Mouse (Mus musculus): Measurements from ENCODE around the gene Cblb.
A peak's percentile ranks its signal among the peaks of the same experiment; 100 is the strongest.

The Cblb gene

DNA sequence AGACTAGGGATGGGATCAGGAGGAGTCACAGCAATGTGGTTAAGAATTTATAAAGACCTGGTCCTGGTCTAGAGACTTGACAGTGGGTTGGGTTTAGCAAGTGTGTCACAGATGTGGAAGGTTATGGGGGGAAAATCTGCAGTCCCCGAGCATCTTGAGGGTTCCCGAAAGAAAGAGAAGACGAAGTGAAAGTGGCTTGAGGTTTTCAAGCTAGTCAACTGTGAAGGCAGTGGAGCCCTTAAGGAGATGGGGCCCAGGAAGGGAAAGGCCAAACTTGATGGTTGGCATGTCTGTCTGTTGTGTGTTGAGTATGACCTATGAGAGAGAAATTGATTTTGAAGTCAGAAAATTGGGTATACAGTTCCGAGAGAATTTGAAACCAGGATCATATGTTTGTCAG, 7.3 kb downstream of the Cblb start:
- DNase-seq (ENCODE audit: inconsistent ontology term): no peak

- DNase-seq (ENCODE audit: inconsistent ontology term): no peak
These were observed 7.8 kb downstream of the Cblb start for GRCm38 (mm10) chr16:52038821-52039220.

- no peak for DNase-seq (ENCODE audit: inconsistent ontology term)
These were observed 9.9 kb downstream of the Cblb start for GRCm38 (mm10) chr16:52040937-52041336.

DNA sequence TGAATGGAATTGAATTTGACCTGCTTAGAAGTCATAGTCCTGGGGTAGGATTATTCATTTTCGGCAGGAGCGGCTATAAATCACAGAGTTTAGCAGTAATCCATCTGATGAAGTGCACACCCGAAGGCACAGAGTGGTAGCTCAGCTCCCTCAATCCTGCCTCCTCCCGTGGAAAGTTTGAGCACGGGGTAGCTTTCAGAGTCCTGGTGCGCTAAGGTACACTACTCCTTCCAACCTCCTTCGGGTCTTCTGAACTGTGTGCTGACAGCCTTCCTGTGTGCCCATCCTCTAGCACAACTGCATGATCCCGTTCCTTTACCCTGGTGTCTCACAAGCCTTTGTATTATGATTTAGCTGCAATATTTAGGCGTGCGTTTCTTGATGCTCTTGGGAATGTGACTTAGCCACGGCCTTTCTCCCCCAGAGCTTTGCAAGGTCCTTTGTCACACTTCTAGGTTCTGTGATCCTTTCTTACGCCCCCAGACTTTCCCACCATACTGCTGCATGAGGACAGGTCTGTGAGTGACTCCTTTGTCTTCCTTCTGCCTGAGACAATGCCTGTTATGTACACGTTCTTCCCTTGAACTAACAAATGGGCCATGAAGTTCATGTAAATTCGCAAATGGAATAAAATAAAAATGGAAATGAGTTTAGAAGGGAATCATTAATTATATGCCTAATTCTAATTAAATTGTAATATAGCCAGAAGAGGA, 11.8 kb downstream of the Cblb start:
- no peak for DNase-seq (ENCODE audit: inconsistent ontology term)

DNA sequence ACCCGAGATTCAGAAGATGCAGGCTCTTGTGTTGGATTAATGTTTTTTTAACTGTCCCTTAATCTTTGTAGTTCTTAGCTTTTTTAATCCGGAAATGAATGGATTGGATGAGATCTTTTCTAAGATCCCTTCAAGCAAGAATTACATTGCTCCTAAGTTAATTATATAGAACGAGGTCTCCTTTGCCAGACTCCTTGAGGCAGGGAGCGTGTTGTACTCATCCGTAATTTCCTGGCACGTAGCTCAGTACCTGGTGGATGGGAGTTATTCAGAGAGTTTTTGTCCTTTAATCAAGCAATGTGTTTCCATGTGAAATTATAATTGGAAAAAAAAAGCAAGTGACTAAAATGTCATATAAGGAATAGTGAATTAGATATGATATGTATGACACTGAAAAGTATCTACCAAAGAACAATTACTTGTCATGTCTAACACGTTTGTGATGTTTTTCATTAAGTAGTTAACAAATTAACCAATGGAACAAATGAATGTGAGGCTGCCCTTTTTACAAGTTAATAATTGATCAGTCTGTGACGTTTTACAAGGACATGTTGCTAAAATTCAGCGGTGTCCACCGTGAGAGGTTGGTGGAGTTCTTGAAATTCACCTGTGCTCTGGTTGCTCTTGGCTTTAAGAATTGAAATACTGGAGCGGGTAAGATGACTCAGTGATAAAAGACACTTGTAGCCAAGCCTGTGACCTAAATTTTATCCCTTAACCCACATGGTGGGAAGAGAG, 12.5 kb downstream of the Cblb start:
- DNase-seq (ENCODE audit: inconsistent ontology term): no peak

- no peak for DNase-seq (ENCODE audit: inconsistent ontology term)
These were observed 13.5 kb downstream of the Cblb start for GRCm38 (mm10) chr16:52044518-52044917.

DNA sequence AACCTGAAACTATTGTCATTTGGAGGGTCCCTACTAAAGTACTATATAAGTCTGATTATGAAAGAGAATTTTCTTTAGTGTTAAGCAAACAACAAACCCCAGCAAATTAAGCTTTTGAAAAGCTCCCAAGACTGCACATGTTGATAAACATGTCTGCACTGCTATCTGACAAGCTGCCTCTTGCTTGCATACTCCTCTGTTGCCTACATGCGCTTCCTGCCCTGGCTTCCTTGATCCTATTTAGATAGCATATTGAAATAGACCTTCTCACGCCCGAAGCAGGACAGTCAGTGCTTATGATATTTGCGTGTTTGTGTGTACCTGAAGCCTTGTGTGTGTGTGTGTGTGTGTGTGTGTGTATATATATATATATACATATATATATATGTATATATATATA, 14.0 kb downstream of the Cblb start:
- DNase-seq (ENCODE audit: inconsistent ontology term): no peak

DNA sequence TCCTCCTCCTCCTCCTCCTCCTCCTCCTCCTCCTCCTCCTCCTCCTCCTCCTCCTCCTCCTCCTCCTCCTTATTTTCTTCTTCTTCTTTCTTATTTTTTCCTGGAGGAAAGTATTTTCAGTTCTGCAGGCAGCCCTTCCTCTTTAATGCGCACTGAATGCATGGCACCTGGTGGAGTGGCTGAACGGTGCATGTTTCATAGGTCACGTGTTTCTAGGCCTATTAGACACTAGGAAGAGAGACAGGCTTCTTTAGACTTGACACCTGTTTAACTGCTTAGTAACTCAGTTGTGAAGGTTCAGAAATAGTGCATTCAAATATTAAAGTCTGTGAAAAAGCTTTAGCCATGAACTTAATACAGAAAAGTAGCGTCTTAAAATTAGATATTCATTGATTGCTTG, 15.4 kb downstream of the Cblb start:
- no peak for DNase-seq (ENCODE audit: inconsistent ontology term)

- DNase-seq (ENCODE audit: inconsistent ontology term): no peak
These were observed 20.1 kb downstream of the Cblb start for GRCm38 (mm10) chr16:52051106-52051505.

DNA sequence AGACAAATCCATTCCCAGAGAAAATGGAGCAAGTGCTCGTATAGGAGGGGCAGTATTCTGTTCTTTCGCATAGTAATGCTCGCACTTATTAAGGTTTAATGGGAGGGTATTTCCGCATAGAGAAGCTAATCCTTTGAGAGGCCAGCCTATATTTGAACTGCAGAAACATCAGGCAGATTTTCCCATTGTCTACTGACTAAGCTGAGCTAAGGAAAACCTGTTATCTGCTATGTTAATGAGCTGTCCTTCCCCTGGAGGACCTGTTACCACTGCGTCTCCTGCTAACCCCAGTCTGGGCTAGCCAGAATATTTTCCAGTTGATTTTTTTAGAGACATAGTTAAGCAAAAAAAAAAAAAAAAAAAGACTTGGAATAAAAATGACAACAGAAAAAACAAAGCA, 21.7 kb downstream of the Cblb start:
- no peak for DNase-seq (ENCODE audit: inconsistent ontology term)

- DNase-seq (ENCODE audit: inconsistent ontology term): no peak
These were observed 24.2 kb downstream of the Cblb start for GRCm38 (mm10) chr16:52055236-52055635.

DNA sequence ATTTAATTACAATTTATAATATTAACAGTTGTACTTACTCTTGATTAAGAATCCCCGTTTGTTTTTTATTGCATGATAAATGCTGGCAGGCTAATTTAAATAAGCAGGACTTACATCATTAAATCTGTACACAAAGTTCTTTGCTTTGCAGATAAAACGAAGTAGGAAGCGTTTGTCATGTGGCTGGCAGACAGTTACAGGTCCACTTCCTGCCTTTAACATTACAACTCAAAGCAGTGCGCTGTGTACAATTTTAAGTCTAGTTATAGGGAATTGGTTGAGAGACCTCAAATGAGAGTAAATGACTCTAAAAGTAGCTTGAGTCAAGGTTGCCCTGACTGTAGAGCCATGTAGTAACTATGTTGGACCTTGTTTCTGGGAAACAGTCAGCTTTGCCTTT, 25.1 kb downstream of the Cblb start:
- no peak for DNase-seq (ENCODE audit: inconsistent ontology term)

- no peak for DNase-seq (ENCODE audit: inconsistent ontology term)
These were observed 26.3 kb downstream of the Cblb start for GRCm38 (mm10) chr16:52057335-52057734.

GRCm38 (mm10) chr16:52059535-52059934, 28.5 kb downstream of the Cblb start:
- DNase-seq (ENCODE audit: inconsistent ontology term): no peak

- DNase-seq (ENCODE audit: inconsistent ontology term): no peak
These were observed 29.2 kb downstream of the Cblb start for GRCm38 (mm10) chr16:52060100-52060719.

- DNase-seq (ENCODE audit: inconsistent ontology term): peak; percentile 54
These were observed 30.0 kb downstream of the Cblb start for GRCm38 (mm10) chr16:52061015-52061481.

GRCm38 (mm10) chr16:52064309-52065105, 33.5 kb downstream of the Cblb start:
- no peak for DNase-seq (ENCODE audit: inconsistent ontology term)

DNA sequence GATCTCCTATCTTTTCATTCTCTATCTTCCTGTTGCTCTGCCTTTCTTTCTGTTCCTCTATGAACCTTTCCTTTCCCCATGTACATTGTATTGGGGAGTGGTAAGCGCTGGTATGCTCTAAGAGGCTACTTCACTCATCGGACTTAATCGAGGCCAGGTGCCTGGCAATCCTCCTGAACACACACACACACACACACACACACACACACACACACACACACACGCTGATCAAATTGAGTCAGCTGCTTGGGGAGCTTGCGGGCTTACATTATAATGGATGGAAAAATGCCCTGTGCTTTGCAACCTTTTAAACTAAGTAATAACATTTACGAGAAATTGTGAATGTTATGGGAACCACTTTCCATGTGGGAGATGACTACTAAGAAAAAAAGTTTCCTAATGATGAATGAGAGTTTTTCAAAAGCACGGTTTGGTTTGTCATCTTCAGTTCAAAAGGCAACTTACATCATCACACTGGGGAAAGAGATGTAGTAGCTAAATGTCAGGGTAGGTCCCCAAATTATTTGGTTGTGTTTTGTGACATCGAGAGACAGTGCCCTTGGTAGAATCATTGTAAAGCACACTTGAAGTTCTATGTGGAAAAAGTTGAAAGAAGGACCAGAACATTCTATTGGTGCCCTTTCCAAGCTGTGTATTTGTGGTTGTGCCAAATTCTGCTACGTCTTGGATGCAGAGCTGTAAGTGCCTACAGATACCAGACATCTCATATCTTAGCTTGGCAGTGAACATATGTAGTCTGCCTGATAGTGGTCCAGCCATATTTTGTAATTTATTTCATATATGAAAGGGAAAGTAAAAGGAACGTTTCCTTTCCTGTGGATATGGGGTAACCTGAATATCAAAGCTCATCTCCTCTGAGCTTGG, 36.8 kb downstream of the Cblb start:
- no peak for DNase-seq (ENCODE audit: inconsistent ontology term)

GRCm38 (mm10) chr16:52068517-52068874, 37.5 kb downstream of the Cblb start:
- DNase-seq (ENCODE audit: inconsistent ontology term): no peak

GRCm38 (mm10) chr16:52069648-52070047, 38.6 kb downstream of the Cblb start:
- no peak for DNase-seq (ENCODE audit: inconsistent ontology term)

DNA sequence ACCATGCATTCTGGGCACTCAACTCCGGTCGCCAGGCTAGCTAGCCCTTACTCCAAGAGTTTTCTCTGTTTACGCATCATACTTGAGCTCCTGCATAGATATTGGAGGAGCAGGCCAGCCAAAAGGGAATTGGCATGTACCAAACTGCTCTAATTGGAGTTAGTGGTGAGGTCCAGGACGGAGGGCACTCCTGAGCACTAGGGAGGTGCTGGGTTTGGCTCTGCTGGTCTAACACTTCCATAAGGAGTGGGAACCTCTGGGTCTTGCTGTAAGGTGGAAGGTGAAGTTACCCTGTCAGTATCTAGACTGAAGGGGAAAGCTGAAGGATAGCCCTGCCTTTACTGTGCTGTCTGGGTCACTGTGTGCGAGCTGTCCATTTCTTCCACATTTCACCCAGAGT, 39.1 kb downstream of the Cblb start:
- no peak for DNase-seq (ENCODE audit: inconsistent ontology term)
